Mouse (Mus musculus): ENCODE data around the gene Pax1. TPM values are rescaled to one million over a fixed set of nuclear protein-coding genes. Genes with fewer than 3 reads are reported as not detected.

Pax1 gene
- not detected for polyA plus RNA-seq (2012; fragmentation: generic; extraction: Trizol)

DNA sequence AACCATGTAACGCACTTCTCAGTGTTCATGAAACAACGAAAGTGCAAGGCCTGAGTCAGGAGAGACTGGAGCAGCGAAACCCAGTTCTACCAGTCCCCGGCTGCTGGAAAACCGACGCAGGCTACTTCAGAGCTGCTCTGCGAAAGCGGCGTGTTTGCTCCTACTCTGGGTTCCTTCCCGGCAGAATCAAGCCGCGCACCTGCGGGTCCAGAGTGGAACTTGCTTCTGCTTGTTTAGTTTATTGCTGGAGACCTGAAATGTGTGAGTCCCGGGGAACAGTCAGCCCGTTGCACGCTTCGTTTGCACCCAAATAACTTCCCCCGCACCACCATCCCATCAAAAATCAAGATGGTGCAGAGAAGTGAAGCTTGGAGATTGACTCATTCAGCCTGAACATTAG, at the start of gene Pax1:
Gene Pax1 (plus strand): TSS at position 345 of the 400 bp plus-strand sequence.

Other genes with a start within 250 kb of the Pax1 start
- not detected for gene Nkx2-2, start 167.7 kb upstream of the Pax1 start, polyA plus RNA-seq (2012; fragmentation: generic; extraction: Trizol)

All from C3H10T1/2 (cell line).